Comparison of ENCODE assay signal across 14 mouse cellular contexts in genomic region chr1:133420491-133420890, GRCm38 (mm10). TPM values are rescaled to one million over a fixed set of nuclear protein-coding genes. Genes with fewer than 3 reads are reported as not detected.
DNase-seq lines count a peak whose midpoint lies in the region; ATAC-seq and TF ChIP-seq lines count a peak whose summit lies in the region.
"Had no signal": no experiment of that assay in that cellular context is flagged by ENCODE, and none has a peak within 500 bp of the region (broad histone marks: within the 10 kb centered on the region; RNA-seq: fewer than 3 reads in every experiment).

No protein-coding gene starts in this region.

- no peak for TF ChIP-seq EP300 in lung, postnatal 0 days (IDR thresholded peaks at IDR 0.05)

- no peak overlapping the region for H3K9ac ChIP-seq in hindbrain, postnatal 0 days (replicated peaks; ENCODE audit: low read length)
- no peak overlapping the region for H3K9ac ChIP-seq in lung, postnatal 0 days (replicated peaks; ENCODE audit: low read depth)
- H3K9ac ChIP-seq: liver, embryonic 14.5 days had no signal

- H3K4me1 ChIP-seq in hindbrain, embryonic 10.5 days (replicated peaks), result peaks cover 82% of the 10 kb centered on the region
- H3K4me1 ChIP-seq in hindbrain, postnatal 0 days (ENCODE audit: insufficient read depth, low read length), result peaks cover 2% of the 10 kb centered on the region; the same call in 1 of the 2 replicates
- H3K4me1 ChIP-seq in lung, postnatal 0 days (ENCODE audit: insufficient read depth, low read depth, low read length), result peaks cover 35% of the 10 kb centered on the region

- 61% methylated on average over 3 of the region's 3 CpGs for WGBS in hindbrain, embryonic 10.5 days
- 58% methylated on average over 3 of the region's 3 CpGs for WGBS in hindbrain, postnatal 0 days
- 48% methylated on average over 3 of the region's 3 CpGs for WGBS in lung, postnatal 0 days

- TF ChIP-seq CTCF in hindbrain, postnatal 0 days (IDR thresholded peaks at IDR 0.05; ENCODE audit: low read depth), result no peak
- no peak for TF ChIP-seq CTCF in lung, postnatal 0 days (IDR thresholded peaks at IDR 0.05)

- H3K36me3 ChIP-seq in hindbrain, embryonic 10.5 days, result peaks cover 8% of the 10 kb centered on the region; the same call in 1 of the 2 replicates
- no peaks in the 10 kb centered on the region for H3K36me3 ChIP-seq in hindbrain, postnatal 0 days (ENCODE audit: insufficient read depth, low read length)
- H3K36me3 ChIP-seq in lung, postnatal 0 days (ENCODE audit: insufficient read depth, low read length), result no peaks in the 10 kb centered on the region

- H3K27me3 ChIP-seq in hindbrain, embryonic 10.5 days (ENCODE audit: insufficient read depth, poor library complexity, severe bottlenecking), result no peaks in the 10 kb centered on the region
- no peaks in the 10 kb centered on the region for H3K27me3 ChIP-seq in hindbrain, postnatal 0 days (ENCODE audit: insufficient read depth, low read length)
- H3K27me3 ChIP-seq in lung, postnatal 0 days (replicated peaks; ENCODE audit: insufficient read depth, low read length), result no peaks in the 10 kb centered on the region

- no peak for ATAC-seq in hindbrain, postnatal 0 days
- no peak for ATAC-seq in lung, postnatal 0 days
- ATAC-seq in megakaryocyte progenitor cell, adult 5-6 weeks (replicated peaks; ENCODE audit: poor library complexity), result no peak

- DNase-seq in hindbrain, embryonic 10.5 days (ENCODE audit: low spot score), result no peak
- DNase-seq in hindbrain, postnatal 0 days (ENCODE audit: low spot score), result no peak
- peak; percentile 42 to 43 for DNase-seq in urinary bladder, postnatal 4 days (ENCODE audit: low spot score in 2 of 2)
- no peak for DNase-seq in urinary bladder, adult 2 months (ENCODE audit: low spot score)
- DNase-seq in lung, postnatal 0 days (ENCODE audit: low spot score), result peak; percentile 43
- DNase-seq in natural killer cell, adult 2 months (ENCODE audit: low spot score in 2 of 2), result no peak
- DNase-seq in left cerebral cortex, adult 18-20 months (ENCODE audit: low spot score in 2 of 2), result no peak
- DNase-seq: adrenal gland, postnatal 10 days; cerebellum, adult 11-12 months; gastrocnemius, postnatal 36 days; spleen, adult 18-20 months; thymus, postnatal 25 days had no signal

- H3K4me2 ChIP-seq in hindbrain, postnatal 0 days (ENCODE audit: low read depth, low read length), result no peak overlapping the region
- peak overlapping the region; percentile 99 for H3K4me2 ChIP-seq in lung, postnatal 0 days (replicated peaks; ENCODE audit: low read depth, low read length)

- no peaks in the 10 kb centered on the region for H3K9me3 ChIP-seq in hindbrain, embryonic 10.5 days
- H3K9me3 ChIP-seq in hindbrain, postnatal 0 days (ENCODE audit: low read length), result no peaks in the 10 kb centered on the region
- no peaks in the 10 kb centered on the region for H3K9me3 ChIP-seq in lung, postnatal 0 days (ENCODE audit: low read length)

- H3K4me3 ChIP-seq in hindbrain, embryonic 10.5 days, result peak overlapping the region; percentile 89
- no peak overlapping the region for H3K4me3 ChIP-seq in hindbrain, postnatal 0 days (ENCODE audit: low read length)
- no peak overlapping the region for H3K4me3 ChIP-seq in lung, postnatal 0 days (ENCODE audit: low read depth, low read length)

- H3K27ac ChIP-seq in hindbrain, embryonic 10.5 days, result peak overlapping the region; percentile 98
- no peak overlapping the region for H3K27ac ChIP-seq in hindbrain, postnatal 0 days
- H3K27ac ChIP-seq in lung, postnatal 0 days (ENCODE audit: low read length), result peak overlapping the region; percentile 52; the same call in 1 of the 2 replicates
- H3K27ac ChIP-seq: liver, embryonic 14.5 days had no signal

RNA-seq across cellular contexts. Expression of gene Sox13, which starts 3.7 kb away (rescaled TPM):
- 28.3 and 28.4 TPM in 2 replicates for polyA plus RNA-seq in hindbrain, embryonic 10.5 days (2016; fragmentation: Nextera tagmentation; extraction: Ambion mirVana)
- 13.1 and 16.8 TPM in 2 replicates for total RNA-seq in hindbrain, postnatal 0 days (2014; rRNA removed)
- 2.9 and 3.3 TPM in 2 replicates for polyA plus RNA-seq in hindbrain, postnatal 0 days (2015; fragmentation: Nextera tagmentation; extraction: Ambion mirVana)
- 30.1 and 31.7 TPM in 2 replicates for polyA plus RNA-seq in urinary bladder, adult 2 months (2012; rRNA removed)
- 13.8 and 14.8 TPM in 2 replicates for polyA plus RNA-seq in lung, postnatal 0 days (2015; fragmentation: Nextera tagmentation; extraction: Ambion mirVana)
- total RNA-seq in megakaryocyte progenitor cell, adult 5-6 weeks (2015), result 3.5 and 3.8 TPM in 2 replicates
- 0.98 and 2.2 TPM in 2 replicates for total RNA-seq in megakaryocyte progenitor cell, adult 5-6 weeks (2017)
- total RNA-seq in left cerebral cortex, adult 18-20 months (2021), result 10 to 100 TPM in 1 of 2 experiments, 1 to 10 TPM in 1; 9.2 to 11.9 TPM

RNA-seq across cellular contexts. Expression of gene Etnk2, which starts 57.1 kb away (rescaled TPM):
- polyA plus RNA-seq in hindbrain, embryonic 10.5 days (2016; fragmentation: Nextera tagmentation; extraction: Ambion mirVana), result 2.9 and 4.1 TPM in 2 replicates
- 36.7 and 49.7 TPM in 2 replicates for total RNA-seq in hindbrain, postnatal 0 days (2014; rRNA removed)
- 27.4 and 29.6 TPM in 2 replicates for polyA plus RNA-seq in hindbrain, postnatal 0 days (2015; fragmentation: Nextera tagmentation; extraction: Ambion mirVana)
- polyA plus RNA-seq in urinary bladder, adult 2 months (2012; rRNA removed), result 1.2 and 1.8 TPM in 2 replicates
- 0.77 and 0.81 TPM in 2 replicates for polyA plus RNA-seq in lung, postnatal 0 days (2015; fragmentation: Nextera tagmentation; extraction: Ambion mirVana)
- total RNA-seq in megakaryocyte progenitor cell, adult 5-6 weeks (2015), result not detected in 2 replicates
- not detected in 2 replicates for total RNA-seq in megakaryocyte progenitor cell, adult 5-6 weeks (2017)
- total RNA-seq in left cerebral cortex, adult 18-20 months (2021), result 10 to 100 TPM; 11.2 to 11.6 TPM

Comparison
In these comparisons a context has a peak if more than half of its experiments do, and no peak if none do; other contexts are left out.
1. DNase-seq: peak in urinary bladder, postnatal 4 days (2 of 2) and lung, postnatal 0 days (single experiment); none in hindbrain, embryonic 10.5 days (single experiment), hindbrain, postnatal 0 days (single experiment), urinary bladder, adult 2 months (single experiment), natural killer cell, adult 2 months (0 of 2) and left cerebral cortex, adult 18-20 months (0 of 2).